Mouse (Mus musculus) layer of hippocampus, adult 8-10 months (tissue): ENCODE data around the gene Stub1. TPM values are rescaled to one million over a fixed set of nuclear protein-coding genes. Genes with fewer than 3 reads are reported as not detected.
A peak's percentile ranks its signal among the peaks of the same experiment; 100 is the strongest.

Source experiments
- DNase-seq, 2 experiments: peaks; one replicate each; pipeline ENCODE4 v3.0.0; 2022; ENCODE audit warnings: low spot score in 2 of 2
- microRNA-seq, 2 experiments: library from miRNA; unstranded; fragments of <30 nt; microRNA quantifications; one replicate each; pipeline ENCODE4 v1.2.0; 2022
- total RNA-seq, 4 experiments: library from RNA; stranded (reverse); gene quantifications; 2 replicates each; pipeline ENCODE4 v1.2.4; 2022

The Stub1 gene
- total RNA-seq, 4 experiments from 2014 or later: 151 to 155 (median 152) TPM

DNA sequence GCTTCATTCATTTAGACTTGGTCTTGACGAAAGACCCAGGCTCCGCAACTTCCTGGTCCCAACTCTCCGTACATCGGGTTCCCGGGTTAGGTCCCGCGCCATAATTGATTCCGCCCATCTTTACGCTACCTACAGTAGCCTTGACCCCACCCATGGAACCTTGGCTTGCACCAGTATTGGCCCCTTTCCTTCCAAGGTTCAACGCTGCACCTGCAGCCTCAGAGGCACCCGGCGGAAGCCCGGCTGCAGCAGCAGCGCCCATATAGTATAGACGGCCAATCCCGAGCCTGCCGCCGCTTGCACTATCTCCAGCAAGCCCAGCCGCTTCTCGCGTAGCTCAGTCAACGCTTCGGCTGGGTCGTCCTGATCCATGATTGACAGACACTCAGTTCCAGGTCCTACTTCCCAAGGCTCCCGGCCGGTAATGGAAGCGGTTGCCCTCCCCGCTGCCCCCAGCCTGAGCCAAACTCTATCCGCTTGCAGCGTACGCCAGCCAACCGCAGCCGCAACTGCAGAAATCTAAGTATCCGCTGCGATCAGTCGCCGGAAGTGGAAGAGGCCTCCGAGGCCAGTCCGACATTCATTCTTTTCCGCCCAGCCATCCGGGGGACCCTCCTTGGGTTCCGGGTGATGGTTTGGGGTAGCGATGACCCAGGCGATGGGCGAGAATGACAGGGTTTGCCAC is 41.2 kb downstream of the Stub1 start:
- DNase-seq: peak in 1 of 2 experiments; percentile 85

DNA sequence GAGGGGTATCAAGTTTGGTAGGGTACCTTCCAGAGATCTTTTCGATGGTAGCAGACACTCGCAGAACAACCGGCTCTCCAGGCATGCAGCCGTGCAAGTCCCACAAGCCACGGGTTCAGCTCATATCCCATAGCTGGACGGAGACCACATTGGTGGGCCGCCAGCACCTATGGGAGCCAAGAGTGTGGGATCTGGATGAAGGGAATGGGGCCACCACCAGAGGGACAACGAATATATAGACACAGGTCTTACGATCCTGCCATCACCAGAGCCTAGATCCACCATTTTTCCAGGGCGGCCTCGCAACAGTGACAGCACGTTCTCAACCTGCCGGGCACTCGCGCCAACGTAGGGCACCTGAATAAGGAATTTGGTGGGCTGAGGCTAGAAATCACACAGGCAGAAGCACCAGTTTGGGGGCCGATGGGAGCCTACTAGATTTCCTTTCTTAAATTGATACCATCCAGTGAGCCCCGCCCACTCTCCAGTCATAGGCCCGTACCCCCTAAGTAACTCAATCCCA is 41.8 kb downstream of the Stub1 start:
- no peak for DNase-seq

DNA sequence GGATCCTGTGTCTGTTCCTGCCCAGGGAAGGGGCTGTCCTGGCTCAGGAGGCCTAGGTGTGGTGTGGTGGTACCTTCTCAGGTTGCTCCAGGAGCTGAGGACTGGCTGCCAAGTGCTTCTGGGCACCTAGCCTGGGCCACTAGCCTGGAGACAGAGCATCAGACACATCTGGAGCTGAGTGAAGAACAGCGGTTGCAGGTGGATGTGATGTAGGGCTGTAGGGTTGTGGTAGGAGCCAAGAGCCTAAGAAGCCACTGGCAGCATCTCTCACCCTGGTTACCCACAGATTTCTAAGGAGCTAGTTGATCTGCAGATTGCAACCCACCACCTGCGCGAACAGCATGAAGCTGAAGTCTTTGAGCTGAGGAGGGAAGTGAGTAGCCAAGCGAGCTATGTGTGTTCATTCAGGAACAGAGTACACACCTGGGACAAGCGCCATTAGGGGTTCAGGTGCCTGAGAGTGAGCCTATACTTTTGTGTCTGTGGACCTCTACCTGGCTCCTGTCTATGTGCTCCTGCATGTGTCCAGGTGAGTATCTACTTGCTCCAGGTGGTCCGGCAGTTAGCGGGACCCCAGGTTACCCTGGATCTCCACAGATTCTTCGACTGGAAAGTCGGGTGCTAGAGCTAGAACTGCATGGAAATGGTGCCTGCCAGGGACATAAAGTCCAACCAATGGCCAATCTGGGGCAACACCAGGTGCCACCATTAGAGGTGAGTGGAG is 46.3 kb downstream of the Stub1 start:
- DNase-seq: no peak

DNA sequence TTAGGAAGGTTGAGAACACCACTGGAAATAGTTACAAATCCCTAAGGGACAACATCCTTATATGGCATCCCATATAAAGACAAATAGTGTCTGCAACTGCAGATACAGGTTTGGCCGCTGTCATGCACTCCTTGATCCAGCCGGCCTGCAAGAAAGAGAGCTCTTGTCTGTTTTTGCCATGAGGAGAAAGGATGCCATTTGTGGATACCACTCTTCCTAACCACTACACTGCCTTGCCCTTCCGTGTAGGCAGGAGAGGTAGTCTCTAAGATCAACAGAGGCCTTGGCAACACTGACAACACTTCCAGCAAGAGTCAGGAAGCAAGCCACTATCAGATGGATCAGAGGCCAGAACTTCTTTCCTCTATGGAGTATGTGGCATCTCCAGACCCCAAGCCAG is 46.9 kb downstream of the Stub1 start, which contains the start of gene Ccdc78:
Gene Ccdc78 (plus strand): TSS at position 301 of the 400 bp plus-strand sequence.
- no peak for DNase-seq

DNA sequence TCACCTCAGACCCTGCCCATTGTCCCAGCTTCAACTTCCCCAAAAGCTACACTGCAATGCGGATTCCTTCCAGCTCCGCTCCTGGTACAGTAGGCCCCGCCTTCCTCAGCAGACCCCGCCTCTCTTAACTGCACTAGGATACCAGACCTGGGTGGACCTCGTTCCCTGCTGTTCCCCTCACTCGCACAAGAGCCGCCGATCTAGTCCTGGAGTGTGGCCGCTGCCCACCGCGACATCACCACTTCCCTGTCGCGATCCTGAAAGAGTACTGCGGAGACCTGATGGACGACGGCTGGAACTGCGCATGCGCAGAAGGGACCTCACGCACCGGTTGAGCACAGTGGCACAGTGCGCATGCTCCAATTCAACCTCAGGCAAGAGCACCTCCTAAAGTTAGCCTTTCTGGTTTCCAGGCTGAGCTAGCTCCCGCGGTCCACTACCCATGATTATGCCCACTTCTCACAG is 47.9 kb downstream of the Stub1 start, which contains the start of gene Haghl:
Gene Haghl (minus strand): TSS at position 393 of the 465 bp plus-strand sequence.
- peak; percentile 94 to 98 for DNase-seq

DNA sequence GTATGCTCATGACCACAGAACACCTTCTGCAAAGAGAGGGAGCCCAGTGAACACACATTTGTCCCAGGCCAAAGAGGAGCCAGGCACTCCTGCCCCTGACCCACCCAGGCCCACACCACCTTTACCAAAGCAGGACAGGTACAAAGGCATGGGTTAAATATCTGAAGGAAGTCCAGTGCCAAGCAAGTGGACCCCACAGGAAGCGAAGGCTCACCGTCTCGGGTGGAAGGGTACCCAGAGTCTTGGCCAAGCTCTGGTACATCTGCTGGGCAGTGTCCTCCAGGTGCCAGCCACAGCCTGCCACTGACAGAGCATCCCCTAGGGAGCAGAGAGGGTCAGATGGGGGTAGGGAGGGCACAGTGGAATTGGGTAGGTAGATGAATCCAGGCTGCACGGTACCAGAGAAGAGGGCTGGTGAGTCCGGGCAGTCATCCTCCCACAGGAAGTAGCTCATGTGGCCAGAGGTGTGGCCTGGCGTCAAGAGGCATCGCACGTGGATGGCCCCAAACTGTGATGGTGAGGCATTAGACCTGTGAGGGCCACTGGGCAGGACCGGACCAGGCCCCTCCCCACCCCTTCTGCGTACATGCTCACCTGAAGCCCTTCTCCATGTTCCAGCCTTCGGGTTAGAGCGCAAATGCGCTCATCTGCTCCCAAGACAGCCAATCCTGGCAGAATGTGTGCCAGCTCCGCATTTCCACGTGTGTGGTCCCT is 49.2 kb downstream of the Stub1 start:
- DNase-seq: no peak

DNA sequence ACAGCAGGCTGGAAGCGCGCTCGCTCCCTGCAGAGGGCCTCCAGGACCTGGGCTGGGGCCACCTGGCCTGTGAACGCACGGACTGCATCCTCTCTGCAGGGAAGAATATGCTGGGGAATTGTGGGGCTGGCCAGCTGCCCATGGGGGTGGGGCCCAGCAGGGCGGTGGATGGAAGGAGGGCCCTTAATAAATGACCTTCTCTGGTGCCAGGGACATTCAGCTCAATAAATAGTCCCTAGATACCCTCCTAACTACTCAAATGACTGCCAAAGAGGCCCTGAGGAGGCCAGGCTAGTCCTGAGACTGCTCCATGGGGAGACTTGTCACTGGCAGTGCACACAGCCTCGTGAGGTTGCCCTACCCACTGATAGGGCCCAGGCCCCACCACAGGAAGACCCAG is 50.1 kb downstream of the Stub1 start:
- DNase-seq: no peak

DNA sequence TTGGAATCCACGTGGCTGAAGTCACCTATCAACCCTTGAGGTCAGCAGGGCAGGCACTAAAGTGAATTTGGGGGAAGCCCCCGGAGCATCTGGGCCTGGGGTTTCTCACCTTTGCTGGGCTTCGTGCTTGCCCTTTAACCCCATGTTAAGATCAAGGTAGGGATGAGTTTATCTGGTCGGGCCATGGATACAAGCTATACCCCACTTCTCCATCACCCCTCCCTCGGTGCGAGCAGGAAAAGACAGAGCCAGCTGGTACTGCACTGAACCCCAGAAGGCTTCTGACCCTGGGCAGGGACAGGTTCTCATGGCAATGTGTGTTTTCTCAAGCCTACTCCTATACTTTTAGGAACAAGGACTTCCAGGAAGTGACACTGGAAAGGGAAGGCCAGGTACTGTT is 51.9 kb downstream of the Stub1 start:
- DNase-seq: no peak

Small RNAs within 50 kb of the gene (microRNA-seq; reads per million reads assigned to microRNA genes)
- gene Mir3082: 2.9 to 7.1 reads per million in 2 experiments
- 0.32 to 1.5 reads per million in 2 experiments for gene Mir6966

Other genes starting within 250 kb of the Stub1 start
- 100 to 1,000 TPM; 115 to 135 (median 117) TPM for gene Gng13, start 116.2 kb downstream of the Stub1 start, total RNA-seq
- gene Chtf18, start 106.0 kb downstream of the Stub1 start, total RNA-seq: 1 to 10 TPM; 1.3 to 4.9 (median 2.0) TPM
- 10 to 100 TPM; 51.7 to 56.8 (median 54.0) TPM for gene Rpusd1, start 105.7 kb downstream of the Stub1 start, total RNA-seq
- gene Mslnl, start 97.4 kb downstream of the Stub1 start, total RNA-seq: under 1 TPM in 3 of 4 experiments, not detected in 1; 0.13 to 0.41 (median 0.23) TPM
- 1 to 10 TPM in 2 of 4 experiments, under 1 TPM in 2; 0.21 to 1.8 (median 0.92) TPM for gene Msln, start 79.0 kb downstream of the Stub1 start, total RNA-seq
- 10 to 100 TPM; 33.0 to 45.0 (median 34.2) TPM for gene Narfl, start 59.6 kb downstream of the Stub1 start, total RNA-seq
- gene Haghl, start 47.7 kb downstream of the Stub1 start, total RNA-seq: 100 to 1,000 TPM in 2 of 4 experiments, 10 to 100 TPM in 2; 94.5 to 130 (median 112) TPM
- under 1 TPM; 0.43 to 1.00 (median 0.94) TPM for gene Ccdc78, start 46.8 kb downstream of the Stub1 start, total RNA-seq
- 100 to 1,000 TPM in 2 of 4 experiments, 10 to 100 TPM in 2; 93.0 to 103 (median 99.1) TPM for gene Fam173a, start 40.5 kb downstream of the Stub1 start, total RNA-seq
- 1 to 10 TPM in 1 of 4 experiments, not detected in 3; 1.5 TPM for gene AC134908.4, start 37.7 kb downstream of the Stub1 start, total RNA-seq
- 10 to 100 TPM; 66.8 to 93.2 (median 84.5) TPM for gene Metrn, start 36.3 kb downstream of the Stub1 start, total RNA-seq
- 100 to 1,000 TPM; 532 to 577 (median 554) TPM for gene Fbxl16, start 24.3 kb downstream of the Stub1 start, total RNA-seq
- 10 to 100 TPM; 22.8 to 29.0 (median 26.5) TPM for gene Wdr24, start 9.8 kb downstream of the Stub1 start, total RNA-seq
- 10 to 100 TPM; 61.0 to 63.6 (median 61.8) TPM for gene Jmjd8, start 4.5 kb downstream of the Stub1 start, total RNA-seq
- gene Rhbdl1, start 3.9 kb upstream of the Stub1 start, total RNA-seq: 10 to 100 TPM; 31.6 to 44.8 (median 40.9) TPM
- gene Gm20683, start 8.4 kb upstream of the Stub1 start, total RNA-seq: 10 to 100 TPM; 21.4 to 27.6 (median 25.7) TPM
- 100 to 1,000 TPM in 1 of 4 experiments, 10 to 100 TPM in 3; 81.2 to 107 (median 93.1) TPM for gene Rhot2, start 11.4 kb upstream of the Stub1 start, total RNA-seq
- 10 to 100 TPM; 19.0 to 28.8 (median 23.6) TPM for gene Wdr90, start 28.1 kb upstream of the Stub1 start, total RNA-seq
- gene Mcrip2, start 35.4 kb upstream of the Stub1 start, total RNA-seq: 10 to 100 TPM; 16.9 to 26.9 (median 21.5) TPM
- gene Mettl26, start 41.7 kb upstream of the Stub1 start, total RNA-seq: 10 to 100 TPM; 37.5 to 42.2 (median 39.1) TPM
- 1 to 10 TPM; 1.6 to 2.4 (median 1.9) TPM for gene Wfikkn1, start 47.5 kb upstream of the Stub1 start, total RNA-seq
- gene Rab40c, start 86.3 kb upstream of the Stub1 start, total RNA-seq: 10 to 100 TPM; 42.0 to 72.9 (median 46.4) TPM
- gene Pigq, start 111.5 kb upstream of the Stub1 start, total RNA-seq: 100 to 1,000 TPM; 104 to 128 (median 120) TPM
- 1 to 10 TPM in 1 of 4 experiments, under 1 TPM in 2, not detected in 1; 0.16 to 2.8 (median 0.28) TPM for gene Nhlrc4, start 111.6 kb upstream of the Stub1 start, total RNA-seq
- 1 to 10 TPM in 1 of 4 experiments, under 1 TPM in 3; 0.77 to 1.2 (median 0.88) TPM for gene A930017K11Rik, start 119.2 kb upstream of the Stub1 start, total RNA-seq
- gene Capn15, start 152.4 kb upstream of the Stub1 start, total RNA-seq: 10 to 100 TPM; 45.4 to 61.2 (median 53.8) TPM
- gene Rab11fip3, start 236.2 kb upstream of the Stub1 start, total RNA-seq: 100 to 1,000 TPM in 3 of 4 experiments, 10 to 100 TPM in 1; 96.5 to 113 (median 102) TPM